Mouse (Mus musculus): ENCODE results near the gene Ifi206.
A peak's percentile ranks its signal among the peaks of the same experiment; 100 is the strongest.

The Ifi206 gene

GRCm38 (mm10) chr1:173418936-173419621, 71.8 kb downstream of the Ifi206 start:
- DNase-seq (ENCODE audit: low read depth, low spot score): peak; percentile 36

- no peak for DNase-seq (ENCODE audit: low read depth, low spot score)
These were observed 72.3 kb downstream of the Ifi206 start for GRCm38 (mm10) chr1:173418516-173418915.

Measured in ES-CJ7 (cell line).